Mouse (Mus musculus): ENCODE data around the gene Sstr4. TPM values are rescaled to one million over a fixed set of nuclear protein-coding genes. Genes with fewer than 3 reads are reported as not detected.
A peak's percentile ranks its signal among the peaks of the same experiment; 100 is the strongest.

Gene Sstr4
- polyA plus RNA-seq, 1 experiment from 2014 or later: 1.7 TPM

DNA sequence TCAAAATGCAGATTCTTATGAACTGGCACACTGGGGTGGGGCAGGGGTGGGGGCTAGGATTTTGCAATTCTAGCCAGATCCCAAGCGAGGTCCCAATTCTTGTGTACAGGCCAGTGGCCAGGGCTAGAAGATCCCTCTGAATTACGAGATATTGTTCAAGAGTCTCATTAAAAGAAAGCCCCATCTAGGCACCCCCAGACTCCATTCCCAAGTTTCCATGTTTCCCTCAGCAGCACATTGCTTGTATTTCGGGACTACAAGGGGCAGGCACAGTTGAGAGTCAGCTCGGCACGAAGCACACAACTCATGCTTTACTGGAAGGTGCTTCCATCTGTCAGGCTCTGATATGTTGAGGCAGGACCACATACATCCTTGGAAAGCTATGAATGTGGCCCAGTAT lies 9.8 kb downstream of the Sstr4 start:
- WGBS: 67% methylated on average over 5 of the region's 5 CpGs
- H3K4me2 ChIP-seq (ENCODE audit: low read length): no peak overlapping the region
- no peak overlapping the region for H3K27ac ChIP-seq (ENCODE audit: low read depth, low read length)
- DNase-seq (ENCODE audit: low spot score): no peak
- no peak for ATAC-seq
- H3K36me3 ChIP-seq (ENCODE audit: control insufficient read depth, insufficient read depth, low read length): no peaks in the 10 kb centered on the region
- peaks cover 35% of the 10 kb centered on the region for H3K27me3 ChIP-seq (replicated peaks; ENCODE audit: control insufficient read depth, insufficient read depth, low read length)
- peaks cover 11% of the 10 kb centered on the region; the same call in 1 of the 2 replicates for H3K4me1 ChIP-seq (ENCODE audit: control insufficient read depth, insufficient read depth, low read length)
- H3K9ac ChIP-seq (ENCODE audit: low read length): no peak overlapping the region
- no peaks in the 10 kb centered on the region for H3K9me3 ChIP-seq (replicated peaks; ENCODE audit: control insufficient read depth, low read length)
- H3K4me3 ChIP-seq (ENCODE audit: low read depth, low read length): no peak overlapping the region

DNA sequence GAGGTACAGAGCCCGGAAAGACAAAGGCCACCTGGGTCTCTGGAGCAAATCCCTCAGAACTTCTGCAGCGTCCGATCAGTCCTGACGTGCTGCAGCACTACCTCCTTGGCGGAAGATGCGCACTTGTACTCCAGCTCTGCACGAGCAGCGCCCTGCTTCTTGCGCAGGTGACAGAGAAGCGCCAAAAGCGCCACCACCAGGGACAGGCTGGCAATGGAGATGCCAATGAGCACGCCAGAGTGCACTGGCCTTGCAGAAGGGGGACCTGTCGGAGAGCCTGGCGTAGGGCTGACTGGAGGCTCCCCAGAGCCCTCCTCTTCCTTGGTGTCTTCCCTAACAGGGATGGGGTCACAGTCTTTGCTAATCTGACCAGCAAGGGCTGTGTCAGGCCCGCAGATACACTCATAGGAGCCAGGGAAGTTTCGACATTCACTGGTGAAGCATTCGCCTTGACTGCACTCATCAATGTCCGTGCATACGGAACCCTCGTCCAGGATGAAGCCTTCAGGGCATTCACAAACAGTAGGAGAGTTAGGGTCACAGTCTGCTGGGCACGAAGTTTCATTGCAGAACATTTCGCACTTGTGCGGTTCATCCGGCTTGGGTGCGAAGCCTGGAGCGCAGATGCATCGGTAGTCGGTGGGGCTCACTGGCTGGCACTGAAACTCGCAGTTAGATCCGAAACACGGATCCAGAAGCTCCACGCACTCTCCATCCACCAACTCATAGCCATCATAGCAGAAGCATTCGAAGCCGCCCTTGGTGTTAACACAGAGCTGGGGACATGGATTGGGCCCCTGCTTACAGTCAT lies 11.2 kb downstream of the Sstr4 start:
- H3K36me3 ChIP-seq (ENCODE audit: control insufficient read depth, insufficient read depth, low read length): no peaks in the 10 kb centered on the region
- no peaks in the 10 kb centered on the region for H3K9me3 ChIP-seq (replicated peaks; ENCODE audit: control insufficient read depth, low read length)
- H3K27me3 ChIP-seq (replicated peaks; ENCODE audit: control insufficient read depth, insufficient read depth, low read length): peaks cover 35% of the 10 kb centered on the region
- peak; percentile 52 for DNase-seq (ENCODE audit: low spot score)
- peak overlapping the region; percentile 32 for H3K4me3 ChIP-seq (ENCODE audit: low read depth, low read length)
- WGBS: 9% methylated on average over 34 of the region's 34 CpGs
- no peak overlapping the region for H3K27ac ChIP-seq (ENCODE audit: low read depth, low read length)
- peaks cover 11% of the 10 kb centered on the region; the same call in 1 of the 2 replicates for H3K4me1 ChIP-seq (ENCODE audit: control insufficient read depth, insufficient read depth, low read length)
- ATAC-seq: no peak
- H3K9ac ChIP-seq (ENCODE audit: low read length): peak overlapping the region; percentile 25; the same call in 1 of the 2 replicates
- peak overlapping the region; percentile 53 for H3K4me2 ChIP-seq (ENCODE audit: low read length)

DNA sequence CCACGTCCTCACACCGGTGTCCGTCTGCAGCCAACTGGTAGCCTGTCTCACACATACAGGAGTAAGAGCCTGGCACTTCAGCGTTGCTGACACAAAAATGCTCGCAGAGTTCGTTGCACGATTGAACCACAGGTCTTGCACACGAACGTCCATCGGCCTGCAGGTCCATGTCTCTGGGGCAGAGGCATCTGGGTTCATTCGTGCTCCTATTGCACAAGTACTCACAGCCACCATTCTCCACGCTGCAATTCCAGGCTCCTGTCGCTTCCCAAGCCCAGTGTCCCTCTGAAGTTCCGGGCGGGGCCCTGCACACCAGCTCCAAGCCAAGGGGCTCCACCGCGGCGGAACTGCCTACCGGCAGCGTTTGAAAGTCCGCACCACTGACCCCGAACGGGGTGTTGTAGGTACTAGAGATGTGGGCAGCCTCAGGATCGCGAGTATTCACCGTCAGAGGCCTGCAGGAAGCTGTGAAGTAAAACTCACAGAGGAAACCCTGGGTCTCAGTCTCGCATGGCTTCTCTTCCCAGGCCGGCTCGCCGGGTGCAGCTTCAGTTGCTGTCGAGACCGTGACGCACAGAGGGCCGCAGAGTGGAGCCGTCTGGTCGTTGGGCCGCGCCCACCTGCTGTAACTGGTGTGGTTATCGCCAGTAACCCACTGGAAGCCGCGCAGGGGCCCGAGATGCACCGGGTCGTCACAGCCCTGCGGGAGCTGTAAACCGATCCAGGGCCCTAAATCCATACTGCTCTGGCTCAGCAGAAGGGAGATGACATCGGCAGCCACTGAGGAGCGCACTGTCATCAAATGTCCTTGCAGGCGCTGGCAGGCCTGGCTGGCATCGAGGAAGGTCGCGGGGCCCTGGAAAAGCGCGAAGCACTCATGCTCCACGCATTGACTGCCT lies 12.1 kb downstream of the Sstr4 start:
- no peaks in the 10 kb centered on the region for H3K36me3 ChIP-seq (ENCODE audit: control insufficient read depth, insufficient read depth, low read length)
- WGBS: 3% methylated on average over 55 of the region's 55 CpGs
- H3K9me3 ChIP-seq (replicated peaks; ENCODE audit: control insufficient read depth, low read length): no peaks in the 10 kb centered on the region
- peaks cover 35% of the 10 kb centered on the region for H3K27me3 ChIP-seq (replicated peaks; ENCODE audit: control insufficient read depth, insufficient read depth, low read length)
- H3K9ac ChIP-seq (ENCODE audit: low read length): peak overlapping the region; percentile 50
- H3K4me1 ChIP-seq (ENCODE audit: control insufficient read depth, insufficient read depth, low read length): peaks cover 11% of the 10 kb centered on the region; the same call in 1 of the 2 replicates
- peak; percentile 47; the same call in 1 of the 2 replicates for ATAC-seq
- no peak overlapping the region for H3K27ac ChIP-seq (ENCODE audit: low read depth, low read length)
- peak; percentile 26 for DNase-seq (ENCODE audit: low spot score)
- H3K4me2 ChIP-seq (ENCODE audit: low read length): peak overlapping the region; percentile 53
- H3K4me3 ChIP-seq (ENCODE audit: low read depth, low read length): peak overlapping the region; percentile 32

DNA sequence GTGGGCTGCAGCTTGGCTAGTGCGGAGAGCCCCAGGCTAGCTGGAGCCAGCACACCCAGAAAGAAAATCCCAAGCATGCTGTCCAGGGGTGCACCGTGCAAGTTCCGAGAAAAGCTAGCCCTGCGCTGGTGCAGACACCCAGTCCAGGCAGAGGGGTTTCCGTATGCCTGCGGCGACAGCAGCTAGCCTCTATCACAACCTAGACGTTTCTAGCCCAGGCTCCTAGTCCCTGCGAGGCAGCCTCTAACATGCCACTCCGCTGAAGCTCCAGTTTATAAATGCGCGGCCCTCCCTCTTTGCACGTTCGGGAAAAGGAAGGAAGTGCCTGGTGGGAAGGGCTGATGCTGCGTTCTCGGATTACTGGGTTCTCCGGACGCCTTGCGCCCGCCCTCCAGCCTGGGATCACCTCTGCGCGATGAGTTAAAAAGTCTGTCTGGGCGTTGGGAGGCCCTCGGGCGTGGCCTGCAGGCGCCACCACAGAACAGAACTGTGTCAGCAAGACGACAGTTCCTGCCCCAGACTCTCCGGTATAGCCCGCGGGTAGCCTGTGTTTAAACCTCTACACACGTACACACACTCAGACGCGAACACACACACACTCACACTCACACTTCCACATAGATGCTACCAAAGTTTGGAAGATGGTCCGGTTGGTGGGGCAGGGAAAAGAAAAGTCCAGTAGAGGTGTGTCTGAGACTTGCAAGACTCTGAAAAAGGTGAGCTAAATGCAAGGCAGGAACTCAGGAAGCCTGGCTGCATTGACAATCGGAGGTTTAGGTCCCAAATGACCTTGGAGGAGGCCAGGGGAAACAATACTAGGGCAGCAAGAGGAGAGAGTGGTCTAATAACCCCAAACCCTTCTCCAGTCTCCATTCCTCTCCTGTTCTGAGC lies 13.0 kb downstream of the Sstr4 start, which contains the start of gene Thbd:
Gene Thbd, minus strand, starts transcription at position 319 of the 891 bp plus-strand sequence.
- Histone ChIP-seq H3K27me3 (replicated peaks; ENCODE audit: control insufficient read depth, insufficient read depth, low read length) (peaks cover 35% of the 10 kb centered on the region), H3K9ac (ENCODE audit: low read length) (peak within 1 kb of the TSS; percentile 50), H3K36me3 (ENCODE audit: control insufficient read depth, insufficient read depth, low read length) (no peaks in the 10 kb centered on the region), H3K4me2 (ENCODE audit: low read length) (peak within 1 kb of the TSS; percentile 53), H3K27ac (ENCODE audit: low read depth, low read length) (no peak within 1 kb of the TSS), H3K9me3 (replicated peaks; ENCODE audit: control insufficient read depth, low read length) (no peaks in the 10 kb centered on the region), H3K4me3 (ENCODE audit: low read depth, low read length) (peak within 1 kb of the TSS; percentile 32), H3K4me1 (ENCODE audit: control insufficient read depth, insufficient read depth, low read length) (peaks cover 11% of the 10 kb centered on the region; the same call in 1 of the 2 replicates)
- ATAC-seq: peak; percentile 55
- peak; percentile 38 for DNase-seq (ENCODE audit: low spot score)
- WGBS: 3% methylated on average over 35 of the region's 35 CpGs

DNA sequence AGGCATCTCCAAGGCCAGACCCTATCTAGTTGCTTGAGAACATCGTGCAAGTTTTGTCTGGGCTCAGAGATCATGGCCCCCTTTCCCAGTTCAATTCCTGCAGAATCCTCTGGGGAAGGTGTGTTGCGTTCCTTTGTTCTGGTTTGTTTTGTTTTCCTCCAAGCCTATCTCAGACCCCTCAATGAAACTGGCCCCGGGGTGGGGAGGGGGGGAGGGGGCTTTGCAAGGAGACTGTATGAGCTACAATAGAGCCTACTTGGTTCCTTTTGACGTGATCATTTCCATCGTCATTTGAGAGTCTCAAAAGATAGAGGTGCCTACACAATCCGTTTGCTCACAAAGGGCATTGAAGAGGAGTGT lies 13.6 kb downstream of the Sstr4 start:
- no peak overlapping the region for H3K9ac ChIP-seq (ENCODE audit: low read length)
- H3K4me2 ChIP-seq (ENCODE audit: low read length): no peak overlapping the region
- no peak overlapping the region for H3K4me3 ChIP-seq (ENCODE audit: low read depth, low read length)
- H3K4me1 ChIP-seq (ENCODE audit: control insufficient read depth, insufficient read depth, low read length): peaks cover 11% of the 10 kb centered on the region; the same call in 1 of the 2 replicates
- H3K9me3 ChIP-seq (replicated peaks; ENCODE audit: control insufficient read depth, low read length): no peaks in the 10 kb centered on the region
- peaks cover 35% of the 10 kb centered on the region for H3K27me3 ChIP-seq (replicated peaks; ENCODE audit: control insufficient read depth, insufficient read depth, low read length)
- ATAC-seq: no peak
- no peak overlapping the region for H3K27ac ChIP-seq (ENCODE audit: low read depth, low read length)
- no peak for DNase-seq (ENCODE audit: low spot score)
- H3K36me3 ChIP-seq (ENCODE audit: control insufficient read depth, insufficient read depth, low read length): no peaks in the 10 kb centered on the region
- WGBS: 10% methylated on average over 6 of the region's 6 CpGs

DNA sequence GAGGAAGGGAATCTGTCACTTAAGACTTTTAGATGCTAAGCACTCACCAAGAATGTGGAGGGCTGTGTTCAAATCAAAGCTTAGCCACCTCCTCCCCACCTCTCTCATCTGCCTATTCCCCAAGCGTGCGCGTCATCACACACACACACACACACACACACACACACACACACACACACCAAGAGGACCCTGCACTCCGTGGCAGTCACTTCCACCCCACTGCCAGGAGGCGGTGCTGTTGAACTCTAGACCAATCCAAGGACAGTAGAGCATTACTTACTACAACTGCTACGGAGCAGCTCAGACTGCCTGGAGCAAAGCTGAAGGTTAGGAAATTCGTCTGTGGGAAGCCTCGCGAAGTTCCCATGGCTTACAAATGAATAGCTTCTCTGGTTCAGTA lies 14.0 kb downstream of the Sstr4 start:
- H3K27me3 ChIP-seq (replicated peaks; ENCODE audit: control insufficient read depth, insufficient read depth, low read length): peaks cover 35% of the 10 kb centered on the region

DNA sequence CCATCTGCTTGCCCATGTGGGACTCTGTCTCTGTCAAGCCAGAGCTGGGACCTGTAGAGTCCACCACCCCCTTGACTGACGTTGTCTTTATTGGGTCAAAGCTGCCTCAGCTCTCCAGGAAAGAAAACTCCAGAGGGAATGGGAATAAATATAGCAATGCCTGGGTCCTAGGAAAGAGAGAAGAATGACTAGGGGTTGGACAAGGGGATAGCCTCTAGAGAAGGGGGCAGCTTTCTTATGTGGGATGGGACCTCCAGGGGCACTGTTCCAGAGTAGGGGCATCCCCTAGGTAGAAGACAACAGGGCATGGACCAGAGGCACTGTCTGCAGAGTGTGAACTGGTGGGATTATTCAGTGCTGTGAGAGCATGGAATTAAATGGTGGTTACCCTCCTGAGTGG lies 14.7 kb downstream of the Sstr4 start:
- H3K4me1 ChIP-seq (ENCODE audit: control insufficient read depth, insufficient read depth, low read length): peaks cover 11% of the 10 kb centered on the region; the same call in 1 of the 2 replicates
- no peaks in the 10 kb centered on the region for H3K36me3 ChIP-seq (ENCODE audit: control insufficient read depth, insufficient read depth, low read length)
- DNase-seq (ENCODE audit: low spot score) (no peak), ATAC-seq (no peak)
- WGBS: 76% methylated on average over 1 of the region's 1 CpGs
- no peak overlapping the region for H3K4me3 ChIP-seq (ENCODE audit: low read depth, low read length)
- peaks cover 35% of the 10 kb centered on the region for H3K27me3 ChIP-seq (replicated peaks; ENCODE audit: control insufficient read depth, insufficient read depth, low read length)
- H3K4me2 ChIP-seq (ENCODE audit: low read length): no peak overlapping the region
- H3K9me3 ChIP-seq (replicated peaks; ENCODE audit: control insufficient read depth, low read length): no peaks in the 10 kb centered on the region
- H3K9ac ChIP-seq (ENCODE audit: low read length): no peak overlapping the region
- no peak overlapping the region for H3K27ac ChIP-seq (ENCODE audit: low read depth, low read length)

More for the DNA sequence above, 14.0 kb downstream of the Sstr4 start:
- Histone ChIP-seq H3K4me3 (ENCODE audit: low read depth, low read length) (no peak overlapping the region), H3K36me3 (ENCODE audit: control insufficient read depth, insufficient read depth, low read length) (no peaks in the 10 kb centered on the region), H3K9me3 (replicated peaks; ENCODE audit: control insufficient read depth, low read length) (no peaks in the 10 kb centered on the region), H3K9ac (ENCODE audit: low read length) (no peak overlapping the region), H3K4me1 (ENCODE audit: control insufficient read depth, insufficient read depth, low read length) (peaks cover 11% of the 10 kb centered on the region; the same call in 1 of the 2 replicates), H3K4me2 (ENCODE audit: low read length) (no peak overlapping the region), H3K27ac (ENCODE audit: low read depth, low read length) (no peak overlapping the region)
- WGBS: 20% methylated on average over 9 of the region's 9 CpGs
- ATAC-seq (peak; percentile 84), DNase-seq (ENCODE audit: low spot score) (peak; percentile 61)

DNA sequence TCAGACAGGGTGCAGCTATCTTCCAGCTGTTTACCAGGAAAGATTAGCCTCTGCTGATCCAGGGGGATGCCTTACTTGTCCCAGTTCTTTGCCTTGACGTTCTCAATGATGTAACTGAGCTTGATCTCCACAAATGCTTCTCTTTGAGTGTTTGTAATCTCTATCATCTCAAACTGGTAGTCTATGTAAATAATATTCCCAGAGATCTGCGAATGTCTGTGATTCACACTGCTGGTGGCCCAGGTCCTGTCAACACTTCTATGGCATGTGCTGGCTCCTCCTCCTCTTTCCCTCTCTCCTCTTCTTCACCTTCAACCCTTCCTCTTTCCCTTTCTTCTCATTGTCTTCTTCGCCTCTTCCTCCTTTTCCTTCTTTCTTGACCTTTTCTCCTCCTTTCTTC lies 24.0 kb downstream of the Sstr4 start:
- no peak overlapping the region for H3K9ac ChIP-seq (ENCODE audit: low read length)
- H3K27me3 ChIP-seq (replicated peaks; ENCODE audit: control insufficient read depth, insufficient read depth, low read length): no peaks in the 10 kb centered on the region
- no peak overlapping the region for H3K27ac ChIP-seq (ENCODE audit: low read depth, low read length)
- DNase-seq (ENCODE audit: low spot score) (no peak), ATAC-seq (no peak)
- H3K36me3 ChIP-seq (ENCODE audit: control insufficient read depth, insufficient read depth, low read length): no peaks in the 10 kb centered on the region
- no peaks in the 10 kb centered on the region for H3K9me3 ChIP-seq (replicated peaks; ENCODE audit: control insufficient read depth, low read length)
- no peaks in the 10 kb centered on the region for H3K4me1 ChIP-seq (ENCODE audit: control insufficient read depth, insufficient read depth, low read length)
- H3K4me2 ChIP-seq (ENCODE audit: low read length): no peak overlapping the region
- no peak overlapping the region for H3K4me3 ChIP-seq (ENCODE audit: low read depth, low read length)
- 79% methylated on average over 3 of the region's 3 CpGs for WGBS
